Mouse (Mus musculus) hindbrain, embryonic 10.5 days (tissue): ENCODE measurements around the gene Slc44a5. TPM values are rescaled to one million over a fixed set of nuclear protein-coding genes. Genes with fewer than 3 reads are reported as not detected.
"Not testable (repeated sequence)": the region's sequence is repeated elsewhere in the genome, so short reads cannot be mapped to it uniquely, and the experiment has no call there.

Experiments
- DNase-seq: peaks from one replicate; pipeline ENCODE4 v3.0.0-alpha.2; 2017; ENCODE audit warnings: low spot score
- H3K27ac ChIP-seq: fragments of 300-500 bp; sonication (generic); 2 replicates; pipeline ENCODE4 v1.5.1; 2016; ENCODE audit warnings: mild to moderate bottlenecking, moderate library complexity
- H3K27me3 ChIP-seq: fragments of 300-500 bp; sonication (generic); 2 replicates; pipeline ENCODE4 v1.6.1; 2016; ENCODE audit warnings: mild to moderate bottlenecking; ENCODE audit not compliant: poor library complexity, insufficient read depth, severe bottlenecking
- H3K36me3 ChIP-seq: fragments of 300-500 bp; sonication (generic); 2 replicates; pipeline ENCODE4 v1.6.1; 2016; ENCODE audit warnings: mild to moderate bottlenecking, moderate library complexity
- H3K4me1 ChIP-seq: fragments of 300-500 bp; sonication (generic); replicated peaks from 2 replicates; pipeline ENCODE4 v1.6.1; 2016; ENCODE audit warnings: mild to moderate bottlenecking
- H3K4me3 ChIP-seq: fragments of 300-500 bp; sonication (generic); 2 replicates; pipeline ENCODE4 v1.5.1; 2016; ENCODE audit warnings: mild to moderate bottlenecking, moderate library complexity
- H3K9me3 ChIP-seq: fragments of 300-500 bp; sonication (generic); 2 replicates; pipeline ENCODE4 v1.6.1; 2016; ENCODE audit warnings: mild to moderate bottlenecking, moderate library complexity
- whole genome bisulfite sequencing: fragments of 180-500 bp; shearing (Covaris S2); methylation state at CpG from one replicate; pipeline ENCODE4 v1.1.7; 2016; 5-methylcytosine and 5-hydroxymethylcytosine counted together
- polyA plus RNA-seq: library from polyadenylated mRNA; unstranded; fragments of >200 nt; fragmentation: Nextera tagmentation; extraction: Ambion mirVana; gene quantifications from 2 replicates; pipeline ENCODE4 v1.2.1, GENCODE M21; 2016

Slc44a5 gene
- polyA plus RNA-seq, 1 experiment from 2014 or later: 4.5 TPM

DNA sequence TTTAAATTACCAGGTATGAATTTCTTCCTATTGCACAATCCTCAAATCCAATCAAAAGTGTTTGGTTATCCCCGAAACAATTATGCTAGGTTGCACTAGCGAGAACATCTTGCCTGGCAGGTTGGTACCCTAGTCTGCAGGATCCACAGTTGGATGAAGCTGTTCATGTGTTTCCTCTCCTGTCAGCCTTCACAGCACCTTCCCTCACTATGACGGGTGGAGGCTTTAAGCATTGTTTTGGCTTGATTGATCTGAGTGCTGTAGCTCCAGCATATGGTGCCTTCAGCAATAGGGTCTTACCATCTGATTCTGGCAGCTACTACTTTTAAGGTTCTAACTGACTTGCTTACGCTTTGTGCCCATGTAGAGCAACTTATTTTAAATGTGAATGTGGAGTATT is 176.5 kb downstream of the Slc44a5 start:
- no peak for DNase-seq
- 87% methylated on average over 4 of the region's 4 CpGs for WGBS
- no peak overlapping the region for H3K27ac ChIP-seq
- H3K4me3 ChIP-seq: no peak overlapping the region
- no peaks in the 10 kb centered on the region for H3K9me3 ChIP-seq
- no peaks in the 10 kb centered on the region for H3K36me3 ChIP-seq
- H3K4me1 ChIP-seq: 0 out of 2 replicates have a peak, but pooled peaks cover 5% of the 10 kb centered on the region
- H3K27me3 ChIP-seq: no peaks in the 10 kb centered on the region

DNA sequence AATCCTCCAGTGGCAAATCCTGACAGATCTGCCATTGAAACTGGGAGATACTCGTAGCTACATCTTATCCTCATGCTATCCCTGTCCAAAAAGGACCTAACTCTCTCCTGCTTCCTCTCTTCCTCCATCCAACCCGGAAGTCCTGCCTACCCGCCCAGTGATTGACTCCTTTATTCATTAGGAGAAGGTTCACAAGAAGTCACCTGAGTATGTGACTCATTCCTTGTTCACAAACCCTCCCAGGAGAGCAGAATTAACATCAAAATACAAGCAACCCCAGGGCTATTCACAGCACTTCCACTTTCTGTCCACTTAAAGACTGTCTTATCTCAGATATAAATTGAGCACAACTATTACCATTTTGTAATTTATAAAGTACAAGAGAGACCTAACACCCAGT is 180.3 kb downstream of the Slc44a5 start:
- H3K4me3 ChIP-seq, H3K27ac ChIP-seq, DNase-seq: not testable (repeated sequence)

DNA sequence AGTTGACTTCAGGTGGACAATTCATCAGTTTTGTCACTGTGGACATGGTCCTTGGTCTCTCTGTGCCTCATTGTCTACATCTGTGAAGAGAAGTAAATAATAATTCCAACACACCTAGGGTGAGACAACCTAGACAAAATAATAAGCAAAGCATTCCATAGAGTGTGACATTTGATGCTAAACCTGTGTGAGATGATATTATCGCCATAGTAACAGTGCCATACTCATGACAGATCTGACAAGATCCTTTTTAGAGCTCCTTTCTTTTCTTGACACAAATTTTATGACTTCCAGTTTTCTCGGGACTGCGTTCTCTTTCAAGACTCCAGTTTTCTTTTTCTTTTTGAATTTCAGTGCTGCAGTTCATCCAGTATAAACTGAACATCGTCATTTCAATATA is 192.6 kb downstream of the Slc44a5 start:
- Histone ChIP-seq H3K36me3 (no peaks in the 10 kb centered on the region), H3K4me3 (no peak overlapping the region), H3K4me1 (peaks cover 11% of the 10 kb centered on the region; the same call in 1 of the 2 replicates), H3K9me3 (no peaks in the 10 kb centered on the region), H3K27ac (no peak overlapping the region), H3K27me3 (no peaks in the 10 kb centered on the region)
- no peak for DNase-seq
- WGBS: 92% methylated on average over 4 of the region's 4 CpGs

More for the DNA sequence above, 180.3 kb downstream of the Slc44a5 start:
- WGBS: 79% methylated on average over 3 of the region's 3 CpGs
- not testable (repeated sequence) for H3K27me3 ChIP-seq, H3K36me3 ChIP-seq, H3K4me1 ChIP-seq, H3K9me3 ChIP-seq

DNA sequence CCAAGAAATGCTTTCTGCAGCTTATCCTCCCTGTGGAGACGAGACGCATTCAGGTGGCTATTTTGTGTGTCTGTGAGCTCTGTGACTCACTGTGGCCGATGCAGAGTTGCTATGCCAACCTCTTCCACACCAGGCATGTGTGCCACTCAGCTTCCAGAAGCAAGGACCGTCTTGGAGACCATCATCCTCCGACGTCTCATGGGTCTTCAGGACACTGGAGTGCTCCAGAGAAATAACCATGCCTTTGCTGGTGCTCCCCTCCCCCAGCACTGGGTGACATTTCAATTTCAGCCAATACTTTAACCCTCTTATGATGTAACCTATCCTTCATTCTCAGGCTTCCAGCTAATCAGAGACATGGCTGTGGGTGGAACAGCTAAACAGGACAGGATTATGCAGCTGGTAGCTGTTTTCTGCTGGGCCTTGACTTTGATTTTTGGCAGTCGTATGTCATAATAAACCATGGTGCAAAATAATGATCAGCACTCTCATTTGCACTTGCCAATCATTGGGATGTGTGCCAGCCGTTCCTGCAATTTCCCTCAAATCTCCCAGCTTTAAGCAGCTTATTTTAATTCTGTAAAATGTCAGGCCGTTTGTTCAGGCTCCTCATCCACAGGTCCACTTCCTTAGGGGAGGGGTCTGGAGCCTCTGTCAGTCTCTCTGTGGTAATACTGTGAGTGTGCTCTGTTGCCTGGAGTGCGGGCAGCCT is 198.8 kb downstream of the Slc44a5 start:
- 0 out of 2 replicates have a peak overlapping the region, but pooled peaks have one; percentile 1 for H3K27ac ChIP-seq
- no peaks in the 10 kb centered on the region for H3K36me3 ChIP-seq
- no peaks in the 10 kb centered on the region for H3K9me3 ChIP-seq
- no peak overlapping the region for H3K4me3 ChIP-seq
- no peak for DNase-seq
- H3K4me1 ChIP-seq: peaks cover 19% of the 10 kb centered on the region
- 65% methylated on average over 10 of the region's 10 CpGs for WGBS
- H3K27me3 ChIP-seq: no peaks in the 10 kb centered on the region

DNA sequence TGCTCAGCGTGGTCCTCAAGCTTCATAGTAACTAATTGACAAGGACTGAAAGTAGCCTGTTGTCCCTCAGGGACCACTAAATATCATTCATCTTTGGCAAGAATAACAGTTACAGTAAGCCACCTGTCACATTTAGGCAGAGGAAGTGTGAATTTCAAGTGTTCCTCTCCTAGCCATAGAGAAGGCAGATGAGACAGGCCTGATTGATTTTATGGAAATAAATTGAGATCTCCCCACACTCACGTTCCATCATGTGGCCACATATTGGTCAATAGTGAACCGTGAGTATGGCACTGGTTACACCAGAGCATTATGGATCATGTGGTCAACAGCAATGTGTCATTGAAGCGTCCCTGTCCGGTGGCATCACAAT is 199.3 kb downstream of the Slc44a5 start:
- WGBS: 83% methylated on average over 5 of the region's 5 CpGs
- H3K9me3 ChIP-seq: no peaks in the 10 kb centered on the region
- H3K4me1 ChIP-seq: peaks cover 19% of the 10 kb centered on the region

DNA sequence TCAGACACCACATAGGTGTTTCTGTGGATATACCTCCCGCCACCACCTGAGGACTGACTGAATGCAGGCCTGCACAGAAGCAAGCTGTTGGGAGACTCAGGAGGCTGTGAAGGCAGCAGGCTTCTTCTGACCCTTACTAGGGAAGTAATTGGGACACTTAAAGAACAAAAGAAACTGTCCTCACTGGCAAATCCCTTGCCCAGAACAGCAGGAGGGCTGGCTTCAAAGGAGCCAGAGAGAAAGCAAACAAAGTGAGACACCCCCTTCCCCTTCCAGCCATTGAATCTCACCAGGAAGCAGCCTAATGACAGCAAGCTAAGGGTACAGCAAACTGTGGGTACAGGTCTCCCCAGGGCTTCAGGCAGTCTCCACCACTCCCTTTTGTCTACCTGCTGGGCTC is 200.3 kb downstream of the Slc44a5 start:
- Histone ChIP-seq H3K4me1 (peaks cover 24% of the 10 kb centered on the region), H3K36me3 (no peaks in the 10 kb centered on the region), H3K27me3 (no peaks in the 10 kb centered on the region), H3K27ac (peak overlapping the region; percentile 46; the same call in 1 of the 2 replicates), H3K4me3 (no peak overlapping the region), H3K9me3 (no peaks in the 10 kb centered on the region)
- DNase-seq: no peak
- WGBS: 36% methylated on average over 1 of the region's 1 CpGs

More for the DNA sequence above, 199.3 kb downstream of the Slc44a5 start:
- no peaks in the 10 kb centered on the region for H3K36me3 ChIP-seq
- H3K27me3 ChIP-seq: no peaks in the 10 kb centered on the region
- DNase-seq: no peak
- H3K4me3 ChIP-seq: no peak overlapping the region
- no peak overlapping the region for H3K27ac ChIP-seq

DNA sequence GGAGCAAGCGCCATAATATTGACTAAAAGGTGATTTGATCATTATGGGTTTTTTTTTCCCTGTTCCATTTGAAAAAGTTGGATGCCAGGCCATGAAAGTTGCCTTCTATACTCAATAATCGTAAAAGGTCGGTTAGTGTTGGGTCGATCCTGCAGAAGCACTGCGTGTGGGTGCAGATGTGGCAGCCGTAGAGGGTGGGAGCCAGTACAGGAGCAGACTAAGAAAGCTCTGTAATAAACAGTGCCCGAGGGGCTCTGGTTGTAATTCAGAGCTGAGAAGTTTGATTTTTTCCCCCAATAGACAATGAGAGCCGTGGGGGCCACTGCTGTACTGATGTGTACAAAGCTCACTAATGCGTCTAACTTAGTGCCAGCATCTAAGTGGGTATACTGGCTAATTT is 200.8 kb downstream of the Slc44a5 start:
- H3K9me3 ChIP-seq: no peaks in the 10 kb centered on the region
- no peaks in the 10 kb centered on the region for H3K36me3 ChIP-seq
- DNase-seq: no peak
- no peaks in the 10 kb centered on the region for H3K27me3 ChIP-seq
- no peak overlapping the region for H3K4me3 ChIP-seq
- H3K27ac ChIP-seq: no peak overlapping the region
- 59% methylated on average over 9 of the region's 9 CpGs for WGBS
- peaks cover 24% of the 10 kb centered on the region for H3K4me1 ChIP-seq

DNA sequence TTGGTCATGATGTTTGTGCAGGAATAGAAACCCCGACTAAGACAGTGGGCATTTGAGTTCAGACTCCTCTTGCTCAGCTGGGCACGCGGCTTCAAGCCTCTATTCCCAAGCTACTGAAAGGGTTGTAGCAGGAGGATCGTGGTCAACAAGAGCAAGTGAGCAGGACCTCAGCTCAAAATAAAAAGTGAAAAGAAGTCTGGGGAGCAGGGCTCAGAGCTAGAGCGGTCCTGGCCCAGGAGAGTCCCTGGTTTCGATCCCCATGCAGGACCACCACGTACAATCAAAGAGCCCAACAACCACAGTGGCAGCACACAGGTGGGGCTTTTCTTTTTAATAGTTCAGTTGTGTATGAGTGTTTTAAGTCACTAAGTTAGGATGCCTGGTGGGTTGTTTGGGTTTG is 201.5 kb downstream of the Slc44a5 start:
- H3K4me1 ChIP-seq: peaks cover 24% of the 10 kb centered on the region
- DNase-seq: no peak
- H3K27me3 ChIP-seq: no peaks in the 10 kb centered on the region
- no peak overlapping the region for H3K4me3 ChIP-seq
- no peak overlapping the region for H3K27ac ChIP-seq
- WGBS: 90% methylated on average over 7 of the region's 7 CpGs
- no peaks in the 10 kb centered on the region for H3K36me3 ChIP-seq
- no peaks in the 10 kb centered on the region for H3K9me3 ChIP-seq

DNA sequence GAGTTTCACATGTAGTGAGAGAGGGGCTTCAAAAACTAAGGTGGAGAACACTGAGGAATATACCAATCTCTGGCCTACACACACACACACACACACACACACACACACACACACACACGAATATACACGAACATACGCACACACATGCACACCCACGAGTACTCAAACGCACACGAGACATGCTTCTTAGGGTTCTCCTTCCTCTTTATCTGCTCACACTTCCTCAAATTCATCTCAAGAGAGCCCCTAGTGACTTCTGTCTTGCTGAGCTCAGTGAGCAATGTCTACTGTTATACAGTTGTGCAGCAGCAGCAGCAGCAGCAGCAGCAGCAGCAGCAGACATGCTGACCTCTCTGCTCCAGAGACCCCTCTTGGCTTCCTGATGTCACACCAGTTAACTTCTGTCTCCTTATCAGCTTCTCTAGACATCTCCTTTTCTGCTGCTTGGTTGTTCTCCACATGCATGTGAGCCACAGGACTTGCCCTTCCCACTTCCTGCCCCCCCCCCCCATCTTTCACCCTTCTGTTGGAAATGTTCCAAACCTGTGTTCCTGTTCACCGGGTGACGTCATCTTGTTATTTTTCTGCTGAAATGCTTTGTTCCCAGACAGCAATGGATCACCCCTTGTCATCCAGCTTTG is 204.5 kb downstream of the Slc44a5 start:
- Histone ChIP-seq H3K36me3 (no peaks in the 10 kb centered on the region), H3K27ac (no peak overlapping the region; the same call in 1 of the 2 replicates), H3K9me3 (no peaks in the 10 kb centered on the region), H3K27me3 (no peaks in the 10 kb centered on the region), H3K4me1 (peaks cover 15% of the 10 kb centered on the region), H3K4me3 (no peak overlapping the region)
- 80% methylated on average over 8 of the region's 8 CpGs for WGBS
- DNase-seq: peak; percentile 2

DNA sequence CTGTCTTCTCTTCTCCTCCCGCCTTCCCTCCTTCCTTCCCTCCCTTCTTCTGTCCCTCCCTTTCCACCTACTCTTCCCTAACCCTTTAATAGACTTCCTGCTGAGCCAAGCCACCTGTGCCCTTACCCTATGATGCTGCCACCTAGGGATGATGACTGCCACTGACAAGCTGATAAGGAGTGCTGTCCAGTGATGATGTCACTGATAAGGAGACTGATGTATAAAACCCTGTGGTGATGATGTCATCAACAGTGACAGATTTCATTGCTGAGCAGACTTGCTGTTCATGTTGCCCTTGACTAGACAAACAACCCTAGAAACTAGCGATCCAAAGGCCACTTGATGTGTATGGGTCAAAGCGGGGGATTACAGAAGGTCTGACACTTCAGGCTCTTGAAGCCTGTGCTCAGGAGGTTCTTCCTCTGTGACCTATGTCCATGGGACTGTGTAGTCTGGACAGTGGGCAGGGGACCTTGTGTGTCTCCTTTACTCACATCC is 206.2 kb downstream of the Slc44a5 start:
- no peaks in the 10 kb centered on the region for H3K9me3 ChIP-seq
- no peak overlapping the region for H3K4me3 ChIP-seq
- H3K27ac ChIP-seq: no peak overlapping the region
- no peaks in the 10 kb centered on the region for H3K36me3 ChIP-seq
- peak; percentile 1 for DNase-seq
- H3K4me1 ChIP-seq: 0 out of 2 replicates have a peak, but pooled peaks cover 5% of the 10 kb centered on the region
- WGBS: 96% methylated on average over 2 of the region's 3 CpGs
- no peaks in the 10 kb centered on the region for H3K27me3 ChIP-seq

DNA sequence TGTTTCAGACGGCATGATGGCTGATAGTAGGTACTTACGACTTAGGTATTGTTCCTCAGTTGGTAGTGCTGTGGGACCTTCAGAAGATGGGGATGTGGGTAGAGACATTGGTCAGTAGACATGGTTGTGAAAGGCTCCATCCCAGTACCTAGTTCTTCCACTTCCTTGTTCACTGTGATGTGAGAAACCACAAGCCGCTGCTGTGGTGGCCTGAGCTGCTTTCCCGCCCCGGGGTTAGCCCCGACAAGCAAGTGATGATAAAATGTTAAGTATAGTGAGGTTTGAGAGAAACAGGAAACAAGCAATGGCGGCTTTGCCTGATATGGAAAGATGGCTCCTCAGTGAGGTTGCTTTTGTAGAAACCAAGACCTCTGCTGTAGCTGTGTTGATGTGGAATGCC is 209.8 kb downstream of the Slc44a5 start:
- H3K4me3 ChIP-seq: no peak overlapping the region
- DNase-seq: no peak
- no peak overlapping the region for H3K27ac ChIP-seq
- no peaks in the 10 kb centered on the region for H3K27me3 ChIP-seq
- H3K9me3 ChIP-seq: no peaks in the 10 kb centered on the region
- H3K36me3 ChIP-seq: no peaks in the 10 kb centered on the region
- peaks cover 8% of the 10 kb centered on the region; the same call in 1 of the 2 replicates for H3K4me1 ChIP-seq
- WGBS: 92% methylated on average over 7 of the region's 7 CpGs

DNA sequence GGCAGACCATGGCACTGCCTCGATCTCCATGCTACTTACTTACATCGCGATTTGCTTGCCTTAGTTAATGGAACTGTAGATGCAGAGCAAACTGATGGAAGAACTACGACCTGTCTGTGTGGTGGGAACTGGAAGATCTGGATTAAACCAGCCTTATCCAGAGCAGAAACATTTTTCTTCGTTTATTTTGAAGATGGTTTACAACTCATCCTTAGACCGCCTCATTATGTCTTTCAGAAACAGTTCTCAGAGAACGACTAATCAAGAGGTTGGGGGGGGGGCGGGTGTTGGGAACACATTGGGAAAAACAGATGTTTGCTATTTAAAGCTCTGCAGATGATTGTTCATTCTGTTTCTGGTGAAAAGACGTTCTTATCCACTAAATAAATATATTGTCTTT is 210.7 kb downstream of the Slc44a5 start:
- no peaks in the 10 kb centered on the region for H3K36me3 ChIP-seq
- 87% methylated on average over 9 of the region's 9 CpGs for WGBS
- H3K27me3 ChIP-seq: no peaks in the 10 kb centered on the region
- peaks cover 10% of the 10 kb centered on the region; the same call in 1 of the 2 replicates for H3K4me1 ChIP-seq
- no peak overlapping the region for H3K4me3 ChIP-seq
- H3K9me3 ChIP-seq: no peaks in the 10 kb centered on the region
- no peak overlapping the region for H3K27ac ChIP-seq
- no peak for DNase-seq

DNA sequence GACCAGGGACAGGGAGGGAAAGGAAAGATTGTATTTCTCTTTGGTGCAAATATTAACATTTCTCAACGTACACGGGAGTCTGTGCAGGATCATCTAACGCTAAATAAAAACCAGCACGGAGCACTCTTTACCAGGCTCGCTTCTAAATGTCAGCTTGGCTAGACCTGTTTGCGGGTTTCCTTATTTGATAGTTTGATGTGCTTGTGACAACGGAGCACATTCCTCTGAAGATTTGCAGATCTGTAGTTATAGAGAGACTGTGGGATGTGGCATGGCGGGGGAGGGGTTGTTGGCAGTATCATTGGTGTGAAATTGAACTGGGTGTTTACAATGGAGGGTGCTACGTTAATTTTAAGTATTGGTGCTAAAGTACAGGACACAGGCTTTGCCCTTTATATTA is 215.4 kb downstream of the Slc44a5 start:
- no peaks in the 10 kb centered on the region for H3K9me3 ChIP-seq
- no peak overlapping the region for H3K27ac ChIP-seq
- no peak for DNase-seq
- H3K4me3 ChIP-seq: no peak overlapping the region
- WGBS: 82% methylated on average over 9 of the region's 9 CpGs
- no peaks in the 10 kb centered on the region for H3K36me3 ChIP-seq
- no peaks in the 10 kb centered on the region; the same call in 1 of the 2 replicates for H3K27me3 ChIP-seq
- peaks cover 39% of the 10 kb centered on the region for H3K4me1 ChIP-seq
